Mouse (Mus musculus) limb, embryonic 14.5 days (tissue): ENCODE measurements around the gene Rabl3. TPM values are rescaled to one million over a fixed set of nuclear protein-coding genes. Genes with fewer than 3 reads are reported as not detected.

Experiments used
- ATAC-seq: fragments of 200-750 bp; cut with Nextera tagmentation; 2 replicates; pipeline ENCODE4 v1.8.0; 2017; ENCODE audit warnings: low read depth, moderate number of reproducible peaks, moderate TSS enrichment; ENCODE audit not compliant: low FRiP score
- DNase-seq: peaks from one replicate; pipeline ENCODE4 v3.0.0-alpha.2; 2015; ENCODE audit warnings: low spot score
- H3K27ac ChIP-seq: fragments of 300-500 bp; sonication (generic); replicated peaks from 2 replicates; pipeline ENCODE4 v1.5.1; 2014; ENCODE audit warnings: low read depth, mild to moderate bottlenecking, low read length, moderate library complexity, mixed read lengths
- H3K27me3 ChIP-seq: fragments of 300-500 bp; sonication (generic); 2 replicates; pipeline ENCODE4 v1.6.1; 2014; ENCODE audit warnings: low read length, mixed read lengths; ENCODE audit not compliant: control insufficient read depth, insufficient read depth
- H3K36me3 ChIP-seq: fragments of 300-500 bp; sonication (generic); 2 replicates; pipeline ENCODE4 v1.6.1; 2014; ENCODE audit warnings: mild to moderate bottlenecking, low read length, moderate library complexity, mixed read lengths; ENCODE audit not compliant: control insufficient read depth, insufficient read depth
- H3K4me1 ChIP-seq: fragments of 300-500 bp; sonication (generic); 2 replicates; pipeline ENCODE4 v1.6.1; 2014; ENCODE audit warnings: antibody characterized with exemption, low read length, mixed read lengths; ENCODE audit not compliant: control insufficient read depth, insufficient read depth
- H3K4me2 ChIP-seq: fragments of 300-500 bp; sonication (generic); replicated peaks from 2 replicates; pipeline ENCODE4 v1.6.1; 2014; ENCODE audit warnings: low read depth, mild to moderate bottlenecking, low read length, moderate library complexity; ENCODE audit not compliant: severe bottlenecking
- H3K4me3 ChIP-seq: fragments of 300-500 bp; sonication (generic); replicated peaks from 2 replicates; pipeline ENCODE4 v1.5.1; 2014; ENCODE audit warnings: low read length
- H3K9ac ChIP-seq: fragments of 300-500 bp; sonication (generic); 2 replicates; pipeline ENCODE4 v1.6.1; 2014; ENCODE audit warnings: mild to moderate bottlenecking, low read depth, low read length, moderate library complexity; ENCODE audit not compliant: severe bottlenecking
- H3K9me3 ChIP-seq: fragments of 300-500 bp; sonication (generic); 2 replicates; pipeline ENCODE4 v1.6.1; 2016; ENCODE audit warnings: low read length; ENCODE audit not compliant: control insufficient read depth
- POLR2A ChIP-seq: fragments of 200-500 bp; IDR thresholded peaks from 2 replicates; pipeline ENCODE4 v1.8.0; 2012; ENCODE audit warnings: inconsistent platforms, mild to moderate bottlenecking, moderate library complexity, borderline replicate concordance; ENCODE audit not compliant: insufficient read depth, insufficient read length; ENCODE audit errors: extremely low read depth
- WGBS: fragments of 180-500 bp; shearing (Covaris S2); extraction: QIAGEN DNeasy Blood & Tissue Kit; methylation state at CpG from one replicate; pipeline ENCODE4 v1.1.7; 2014; 5-methylcytosine and 5-hydroxymethylcytosine counted together
- polyA plus RNA-seq, 2 experiments: library from polyadenylated mRNA; depleted of rRNA in 1 of 2; stranded (reverse) in 1 of 2; unstranded in 1 of 2; fragments of >200 nt; fragmentation: Nextera tagmentation in 1 of 2; extraction: Ambion mirVana in 1 of 2; gene quantifications; 2 replicates each; pipeline versions ENCODE4 v1.2.1 to v1.2.3; 2012 to 2014

Rabl3 gene
- polyA plus RNA-seq, 2 experiments, result 11.9 to 27.8 TPM

DNA sequence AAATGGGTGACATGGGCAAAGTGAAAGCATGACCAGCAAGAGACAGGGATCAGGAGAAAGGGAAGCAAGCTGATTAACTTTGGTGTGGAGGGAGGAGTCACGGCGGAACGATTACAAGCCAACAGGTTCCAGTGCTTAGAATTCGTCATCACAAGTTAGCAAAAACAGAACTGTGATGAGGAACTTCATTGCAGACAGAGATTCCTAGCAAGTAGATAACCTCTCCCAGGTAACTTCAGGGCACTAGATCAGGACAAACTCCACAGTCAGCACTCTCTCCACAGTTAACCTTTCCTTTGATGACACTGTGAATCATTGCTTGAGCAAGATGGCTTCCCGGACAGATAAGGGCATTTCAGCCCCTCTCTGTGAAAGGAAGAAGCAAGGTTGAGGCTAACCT is 57.7 kb downstream of the Rabl3 start:
- no peaks in the 10 kb centered on the region for H3K9me3 ChIP-seq
- no peak overlapping the region for H3K4me2 ChIP-seq
- H3K27me3 ChIP-seq, result no peaks in the 10 kb centered on the region
- H3K27ac ChIP-seq, result no peak overlapping the region
- ATAC-seq (no peak), DNase-seq (no peak)
- no peaks in the 10 kb centered on the region for H3K4me1 ChIP-seq
- H3K4me3 ChIP-seq, result no peak overlapping the region
- 74% methylated on average over 5 of the region's 5 CpGs for WGBS
- no peaks in the 10 kb centered on the region for H3K36me3 ChIP-seq
- TF ChIP-seq POLR2A, result no peak
- H3K9ac ChIP-seq, result no peak overlapping the region

GRCm38 (mm10) chr16:37598463-37598862 is 58.8 kb downstream of the Rabl3 start:
- no peaks in the 10 kb centered on the region for H3K4me1 ChIP-seq
- H3K36me3 ChIP-seq, result no peaks in the 10 kb centered on the region
- DNase-seq (no peak), ATAC-seq (no peak)
- no peak overlapping the region for H3K27ac ChIP-seq
- no peak for TF ChIP-seq POLR2A
- H3K9me3 ChIP-seq, result no peaks in the 10 kb centered on the region
- no peak overlapping the region for H3K9ac ChIP-seq
- H3K27me3 ChIP-seq, result no peaks in the 10 kb centered on the region
- WGBS, result 37% methylated on average over 7 of the region's 7 CpGs
- H3K4me3 ChIP-seq, result no peak overlapping the region
- H3K4me2 ChIP-seq, result no peak overlapping the region

GRCm38 (mm10) chr16:37599326-37599725 is 59.6 kb downstream of the Rabl3 start:
- TF ChIP-seq POLR2A, result no peak
- no peak overlapping the region for H3K4me3 ChIP-seq
- WGBS, result 68% methylated on average over 3 of the region's 3 CpGs
- no peaks in the 10 kb centered on the region for H3K36me3 ChIP-seq
- no peaks in the 10 kb centered on the region for H3K27me3 ChIP-seq
- no peak overlapping the region for H3K4me2 ChIP-seq
- no peaks in the 10 kb centered on the region for H3K9me3 ChIP-seq
- no peak overlapping the region for H3K27ac ChIP-seq
- H3K9ac ChIP-seq, result no peak overlapping the region
- no peaks in the 10 kb centered on the region for H3K4me1 ChIP-seq
- ATAC-seq (no peak), DNase-seq (no peak)

DNA sequence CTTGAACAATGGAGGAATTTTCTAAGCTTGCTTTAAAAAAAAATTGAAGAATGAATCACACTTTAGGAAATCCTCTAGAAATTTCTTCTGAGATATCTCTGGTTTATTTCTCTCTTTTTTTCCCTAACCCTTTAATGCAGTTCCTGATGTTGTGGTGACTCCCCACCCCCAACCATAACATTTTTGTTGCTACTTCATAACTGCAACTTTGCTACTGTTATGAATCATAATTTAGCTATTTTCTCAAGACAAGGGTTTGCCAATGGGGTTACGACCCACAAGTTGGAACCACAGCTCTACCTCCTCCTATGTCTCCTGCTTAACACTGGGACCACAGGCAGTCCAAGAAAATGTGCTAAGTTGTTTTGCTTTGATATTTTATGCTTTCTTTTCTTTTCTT is 63.7 kb downstream of the Rabl3 start:
- Histone ChIP-seq H3K4me1 (no peaks in the 10 kb centered on the region), H3K4me2 (no peak overlapping the region), H3K9me3 (no peaks in the 10 kb centered on the region), H3K27ac (no peak overlapping the region), H3K4me3 (no peak overlapping the region), H3K9ac (no peak overlapping the region), H3K36me3 (no peaks in the 10 kb centered on the region), H3K27me3 (no peaks in the 10 kb centered on the region)
- no peak for ATAC-seq
- TF ChIP-seq POLR2A, result no peak
- no peak for DNase-seq
- 88% methylated on average over 1 of the region's 1 CpGs for WGBS

GRCm38 (mm10) chr16:37604243-37604642 is 64.6 kb downstream of the Rabl3 start:
- Histone ChIP-seq H3K27ac (no peak overlapping the region), H3K4me2 (no peak overlapping the region), H3K4me3 (no peak overlapping the region), H3K36me3 (no peaks in the 10 kb centered on the region), H3K9ac (no peak overlapping the region), H3K4me1 (no peaks in the 10 kb centered on the region), H3K9me3 (no peaks in the 10 kb centered on the region), H3K27me3 (no peaks in the 10 kb centered on the region)
- ATAC-seq (no peak), DNase-seq (no peak)
- WGBS, result 88% methylated on average over 6 of the region's 6 CpGs
- TF ChIP-seq POLR2A, result no peak

- ATAC-seq (no peak), DNase-seq (no peak)
- Histone ChIP-seq H3K4me3 (no peak overlapping the region), H3K36me3 (no peaks in the 10 kb centered on the region), H3K27ac (no peak overlapping the region), H3K4me2 (no peak overlapping the region), H3K9ac (no peak overlapping the region), H3K9me3 (no peaks in the 10 kb centered on the region), H3K4me1 (peaks cover 10% of the 10 kb centered on the region), H3K27me3 (no peaks in the 10 kb centered on the region)
- WGBS, result 69% methylated on average over 8 of the region's 8 CpGs
- TF ChIP-seq POLR2A, result no peak
Observed at GRCm38 (mm10) chr16:37610333-37610732, 70.6 kb downstream of the Rabl3 start.
